Mouse (Mus musculus) left cerebral cortex, postnatal 10 days (tissue): ENCODE measurements around the gene Stk11. TPM values are rescaled to one million over a fixed set of nuclear protein-coding genes. Genes with fewer than 3 reads are reported as not detected.

Experiments
- DNase-seq, 2 experiments: peaks; one replicate each; pipeline ENCODE4 v3.0.0; 2021 to 2022; ENCODE audit warnings: low spot score in 2 of 2, mixed read lengths in 1 of 2; ENCODE audit errors: extremely low spot score in 1 of 2
- intact Hi-C: fragments of 180-260 bp; cut with DNase I; formaldehyde crosslinking; loops from one replicate; pipeline ENCODE4 v1.15.1; 2025
- total RNA-seq, 2 experiments: library from RNA; stranded (reverse); gene quantifications; 2 replicates each; pipeline ENCODE4 v1.2.3; 2021

Gene Stk11
- total RNA-seq, 2 experiments from 2014 or later = 81.6 to 93.4 TPM

GRCm38 (mm10) chr10:80171760-80172526 is 56.3 kb downstream of the Stk11 start:
- peak in 1 of 2 experiments; percentile 61 for DNase-seq
- intact Hi-C loops = no loop called here

- DNase-seq = peak; percentile 88 to 92
- intact Hi-C loops = no loop called here
Measured at GRCm38 (mm10) chr10:80172527-80173292, 57.1 kb downstream of the Stk11 start, which contains the start of gene 1600002K03Rik. 1600002K03Rik (plus strand) TSS chr10:80172944.

- no peak for DNase-seq
- intact Hi-C loops = no loop called here
Measured at GRCm38 (mm10) chr10:80173358-80173757, 57.8 kb downstream of the Stk11 start.

- peak in 1 of 2 experiments; percentile 39 for DNase-seq
- intact Hi-C loops = loop anchor here (2.0 kb wide), 1 partner anchor 75 kb away; the partner anchor contains the start of gene Ndufs7
Measured at GRCm38 (mm10) chr10:80173955-80174640, 58.5 kb downstream of the Stk11 start.

- DNase-seq = peak in 1 of 2 experiments; percentile 53
- intact Hi-C loops = loop anchor here (2.0 kb wide), 1 partner anchor 74 kb away; the partner anchor contains the start of gene Ndufs7
Measured at GRCm38 (mm10) chr10:80174705-80175104, 59.1 kb downstream of the Stk11 start.

GRCm38 (mm10) chr10:80175536-80176269 is 60.1 kb downstream of the Stk11 start:
- peak in 1 of 2 experiments; percentile 34 for DNase-seq
- intact Hi-C loops = loop anchor here (2.0 kb wide), 1 partner anchor 73 kb away; the partner anchor contains the start of gene Ndufs7

GRCm38 (mm10) chr10:80176270-80176834 is 60.7 kb downstream of the Stk11 start:
- no peak for DNase-seq
- intact Hi-C loops = no loop called here

- intact Hi-C loops = no loop called here
Measured at GRCm38 (mm10) chr10:80177441-80178279, 62.1 kb downstream of the Stk11 start.

GRCm38 (mm10) chr10:80179068-80180051 is 63.8 kb downstream of the Stk11 start, which contains the start of gene Efna2:
Efna2 (plus strand) TSS chr10:80179482.
- DNase-seq = peak in 1 of 2 experiments; percentile 65

More at GRCm38 (mm10) chr10:80177441-80178279, 62.1 kb downstream of the Stk11 start:
- peak in 1 of 2 experiments; percentile 33 for DNase-seq

More at GRCm38 (mm10) chr10:80179068-80180051, 63.8 kb downstream of the Stk11 start, which contains the start of gene Efna2:
- intact Hi-C loops = loop anchor here (1.0 kb wide), 1 partner anchor 66 kb away; no protein-coding TSS in a partner anchor

Other genes with a start within 250 kb of the Stk11 start
- 1 to 10 TPM; 4.5 to 5.2 TPM for gene Prtn3, start 241.3 kb upstream of the Stk11 start, total RNA-seq
- gene Plppr3, start 241.2 kb upstream of the Stk11 start, total RNA-seq = 100 to 1,000 TPM; 135 to 142 TPM
- not detected for gene Elane, start 229.6 kb upstream of the Stk11 start, total RNA-seq
- not detected for gene Cfd, start 224.9 kb upstream of the Stk11 start, total RNA-seq
- gene Med16, start 206.9 kb upstream of the Stk11 start, total RNA-seq = 10 to 100 TPM; 55.4 to 61.9 TPM
- not detected for gene Gm26602, start 204.9 kb upstream of the Stk11 start, total RNA-seq
- gene Kiss1r, start 198.8 kb upstream of the Stk11 start, total RNA-seq = 1 to 10 TPM; 6.8 to 8.4 TPM
- gene R3hdm4, start 194.6 kb upstream of the Stk11 start, total RNA-seq = 100 to 1,000 TPM; 389 to 406 TPM
- gene Arid3a, start 188.8 kb upstream of the Stk11 start, total RNA-seq = 1 to 10 TPM; 6.0 to 7.1 TPM
- gene Wdr18, start 155.7 kb upstream of the Stk11 start, total RNA-seq = 10 to 100 TPM; 46.2 to 49.9 TPM
- under 1 TPM; 0.24 to 0.28 TPM for gene Grin3b, start 145.1 kb upstream of the Stk11 start, total RNA-seq
- 100 to 1,000 TPM; 136 TPM for gene Tmem259, start 131.5 kb upstream of the Stk11 start, total RNA-seq
- gene Cnn2, start 127.2 kb upstream of the Stk11 start, total RNA-seq = 10 to 100 TPM in 1 of 2 experiments, 1 to 10 TPM in 1; 8.9 to 12.4 TPM
- 1 to 10 TPM; 8.5 to 9.8 TPM for gene Abca7, start 119.3 kb upstream of the Stk11 start, total RNA-seq
- gene Arhgap45, start 99.2 kb upstream of the Stk11 start, total RNA-seq = 1 to 10 TPM; 3.3 to 4.5 TPM
- 10 to 100 TPM; 64.1 to 66.0 TPM for gene Polr2e, start 76.0 kb upstream of the Stk11 start, total RNA-seq
- 100 to 1,000 TPM; 436 to 469 TPM for gene Gpx4, start 68.6 kb upstream of the Stk11 start, total RNA-seq
- 10 to 100 TPM; 20.4 to 21.2 TPM for gene Sbno2, start 10.2 kb upstream of the Stk11 start, total RNA-seq
- gene Atp5d, start 22.8 kb downstream of the Stk11 start, total RNA-seq = 100 to 1,000 TPM; 342 to 379 TPM
- gene Cbarp, start 25.0 kb downstream of the Stk11 start, total RNA-seq = 100 to 1,000 TPM; 394 to 415 TPM
- 100 to 1,000 TPM in 1 of 2 experiments, 10 to 100 TPM in 1; 92.6 to 103 TPM for gene Midn, start 32.5 kb downstream of the Stk11 start, total RNA-seq
- gene Cirbp, start 50.2 kb downstream of the Stk11 start, total RNA-seq = 100 to 1,000 TPM; 138 to 151 TPM
- gene 1600002K03Rik, start 57.1 kb downstream of the Stk11 start, total RNA-seq = 1 to 10 TPM; 4.5 TPM
- 10 to 100 TPM; 18.4 to 19.1 TPM for gene Efna2, start 63.7 kb downstream of the Stk11 start, total RNA-seq
- gene Mum1, start 110.6 kb downstream of the Stk11 start, total RNA-seq = 10 to 100 TPM; 43.5 to 45.3 TPM
- 100 to 1,000 TPM; 142 to 161 TPM for gene Ndufs7, start 133.3 kb downstream of the Stk11 start, total RNA-seq
- 10 to 100 TPM; 25.9 to 26.0 TPM for gene Gamt, start 145.2 kb downstream of the Stk11 start, total RNA-seq
- gene Dazap1, start 145.7 kb downstream of the Stk11 start, total RNA-seq = 10 to 100 TPM; 95.2 to 98.6 TPM
- gene Rps15, start 176.7 kb downstream of the Stk11 start, total RNA-seq = 100 to 1,000 TPM; 784 to 803 TPM
- gene Apc2, start 180.2 kb downstream of the Stk11 start, total RNA-seq = 100 to 1,000 TPM; 175 to 194 TPM
- gene 2310011J03Rik, start 204.7 kb downstream of the Stk11 start, total RNA-seq = 10 to 100 TPM; 19.9 to 21.0 TPM
- 1 to 10 TPM; 9.8 to 9.9 TPM for gene Pcsk4, start 213.7 kb downstream of the Stk11 start, total RNA-seq
- 10 to 100 TPM in 1 of 2 experiments, 1 to 10 TPM in 1; 9.3 to 10.1 TPM for gene Reep6, start 214.2 kb downstream of the Stk11 start, total RNA-seq
- gene Adamtsl5, start 232.6 kb downstream of the Stk11 start, total RNA-seq = under 1 TPM; 0.66 to 0.85 TPM
- gene Plk5, start 240.7 kb downstream of the Stk11 start, total RNA-seq = 1 to 10 TPM; 3.1 to 5.1 TPM